Comparison of ENCODE assay signal across 8 mouse cellular contexts in genomic region chr5:117068181-117068580, GRCm38 (mm10). TPM values are rescaled to one million over a fixed set of nuclear protein-coding genes. Genes with fewer than 3 reads are reported as not detected.
DNase-seq lines count a peak whose midpoint lies in the region; ATAC-seq lines count a peak whose summit lies in the region.

No protein-coding gene starts in this region.

- H3K4me3 ChIP-seq in hindbrain, embryonic 11.5 days (ENCODE audit: low read depth, low read length) = no peak overlapping the region
- H3K4me3 ChIP-seq in hindbrain, embryonic 12.5 days = no peak overlapping the region
- H3K4me3 ChIP-seq in limb, embryonic 11.5 days (ENCODE audit: low read depth, low read length) = no peak overlapping the region
- H3K4me3 ChIP-seq in intestine, embryonic 16.5 days (ENCODE audit: low read length) = no peak overlapping the region

- peak; percentile 51 for DNase-seq in hindbrain, embryonic 11.5 days (ENCODE audit: low spot score)
- DNase-seq in 3T3-L1 (ENCODE audit: low read depth, low spot score) = peak; percentile 27
- DNase-seq in ES-CJ7 (ENCODE audit: low read depth, low spot score) = peak; percentile 78
- DNase-seq in limb, embryonic 11.5 days (ENCODE audit: low spot score) = peak; percentile 56
- no peak for DNase-seq in ovary, adult 18-20 months (ENCODE audit: low spot score)
- no peak for DNase-seq in adrenal gland, postnatal 25 days

- H3K36me3 ChIP-seq in hindbrain, embryonic 11.5 days (ENCODE audit: control insufficient read depth, insufficient read depth, low read length) = no peaks in the 10 kb centered on the region
- no peaks in the 10 kb centered on the region for H3K36me3 ChIP-seq in hindbrain, embryonic 12.5 days
- H3K36me3 ChIP-seq in limb, embryonic 11.5 days (ENCODE audit: control insufficient read depth, insufficient read depth, low read length) = no peaks in the 10 kb centered on the region
- no peaks in the 10 kb centered on the region for H3K36me3 ChIP-seq in intestine, embryonic 16.5 days (ENCODE audit: control insufficient read depth, insufficient read depth, low read length)

- 0 out of 2 replicates have a peak overlapping the region, but pooled peaks have one; percentile 24 for H3K27ac ChIP-seq in hindbrain, embryonic 11.5 days (ENCODE audit: low read depth, low read length)
- H3K27ac ChIP-seq in hindbrain, embryonic 12.5 days = no peak overlapping the region
- no peak overlapping the region for H3K27ac ChIP-seq in limb, embryonic 11.5 days (replicated peaks; ENCODE audit: low read depth, low read length)
- H3K27ac ChIP-seq in intestine, embryonic 16.5 days (ENCODE audit: low read length) = no peak overlapping the region

- no peak overlapping the region for H3K9ac ChIP-seq in hindbrain, embryonic 11.5 days (ENCODE audit: low read depth, low read length)
- H3K9ac ChIP-seq in hindbrain, embryonic 12.5 days = no peak overlapping the region
- H3K9ac ChIP-seq in limb, embryonic 11.5 days (ENCODE audit: low read length) = no peak overlapping the region
- H3K9ac ChIP-seq in intestine, embryonic 16.5 days (ENCODE audit: low read depth, low read length) = no peak overlapping the region

- no peaks in the 10 kb centered on the region for H3K9me3 ChIP-seq in hindbrain, embryonic 11.5 days (ENCODE audit: control insufficient read depth, low read length)
- H3K9me3 ChIP-seq in hindbrain, embryonic 12.5 days (replicated peaks) = no peaks in the 10 kb centered on the region
- no peaks in the 10 kb centered on the region for H3K9me3 ChIP-seq in limb, embryonic 11.5 days (ENCODE audit: control insufficient read depth, low read length)
- no peaks in the 10 kb centered on the region for H3K9me3 ChIP-seq in intestine, embryonic 16.5 days (ENCODE audit: control insufficient read depth, low read length)

- 81% methylated on average over 13 of the region's 13 CpGs for WGBS in hindbrain, embryonic 11.5 days
- WGBS in hindbrain, embryonic 12.5 days = 76% methylated on average over 13 of the region's 13 CpGs
- WGBS in limb, embryonic 11.5 days = 81% methylated on average over 13 of the region's 13 CpGs
- 80% methylated on average over 13 of the region's 13 CpGs for WGBS in intestine, embryonic 16.5 days

- no peak overlapping the region for H3K4me2 ChIP-seq in hindbrain, embryonic 11.5 days (replicated peaks; ENCODE audit: low read depth, low read length)
- no peak overlapping the region for H3K4me2 ChIP-seq in hindbrain, embryonic 12.5 days (replicated peaks)
- H3K4me2 ChIP-seq in limb, embryonic 11.5 days (ENCODE audit: low read depth, severe bottlenecking) = no peak overlapping the region
- no peak overlapping the region for H3K4me2 ChIP-seq in intestine, embryonic 16.5 days (ENCODE audit: low read depth, low read length)

- ATAC-seq in hindbrain, embryonic 11.5 days (ENCODE audit: low FRiP score) = no peak; the same call in 1 of the 2 replicates
- no peak for ATAC-seq in hindbrain, embryonic 12.5 days (ENCODE audit: low FRiP score)
- no peak for ATAC-seq in limb, embryonic 11.5 days (ENCODE audit: insufficient number of reproducible peaks, low FRiP score, low TSS enrichment, low read depth)
- ATAC-seq in intestine, embryonic 16.5 days = no peak

- no peaks in the 10 kb centered on the region for H3K27me3 ChIP-seq in hindbrain, embryonic 11.5 days (ENCODE audit: control insufficient read depth, insufficient read depth, low read length)
- H3K27me3 ChIP-seq in hindbrain, embryonic 12.5 days = no peaks in the 10 kb centered on the region
- H3K27me3 ChIP-seq in limb, embryonic 11.5 days (ENCODE audit: control insufficient read depth, insufficient read depth, low read length) = no peaks in the 10 kb centered on the region
- H3K27me3 ChIP-seq in intestine, embryonic 16.5 days (replicated peaks; ENCODE audit: control insufficient read depth, insufficient read depth, low read length) = no peaks in the 10 kb centered on the region

- no peaks in the 10 kb centered on the region; the same call in 1 of the 2 replicates for H3K4me1 ChIP-seq in hindbrain, embryonic 11.5 days (replicated peaks; ENCODE audit: control insufficient read depth, insufficient read depth, low read length)
- peaks cover 13% of the 10 kb centered on the region for H3K4me1 ChIP-seq in hindbrain, embryonic 12.5 days
- H3K4me1 ChIP-seq in limb, embryonic 11.5 days (ENCODE audit: control insufficient read depth, insufficient read depth, low read length) = no peaks in the 10 kb centered on the region
- H3K4me1 ChIP-seq in intestine, embryonic 16.5 days (ENCODE audit: control insufficient read depth, insufficient read depth, low read length) = no peaks in the 10 kb centered on the region

RNA-seq across cellular contexts. Expression of gene Suds3, which starts 47.7 kb away (rescaled TPM):
- 48.0 and 54.2 TPM in 2 replicates for polyA plus RNA-seq in hindbrain, embryonic 11.5 days (2014; fragmentation: Nextera tagmentation; extraction: Ambion mirVana)
- polyA plus RNA-seq in hindbrain, embryonic 12.5 days (2016; fragmentation: Nextera tagmentation; extraction: Ambion mirVana) = 118 and 120 TPM in 2 replicates
- 50.2 and 54.0 TPM in 2 replicates for polyA plus RNA-seq in limb, embryonic 11.5 days (2014; fragmentation: Nextera tagmentation; extraction: Ambion mirVana)
- 119 and 125 TPM in 2 replicates for total RNA-seq in adrenal gland, postnatal 25 days (2021)
- 20.9 and 53.6 TPM in 2 replicates for polyA plus RNA-seq in intestine, embryonic 16.5 days (2015; fragmentation: Nextera tagmentation; extraction: Ambion mirVana)

RNA-seq across cellular contexts. Expression of gene Taok3, which starts 51.7 kb away (rescaled TPM):
- polyA plus RNA-seq in hindbrain, embryonic 11.5 days (2014; fragmentation: Nextera tagmentation; extraction: Ambion mirVana) = 21.7 and 26.1 TPM in 2 replicates
- 30.6 and 31.8 TPM in 2 replicates for polyA plus RNA-seq in hindbrain, embryonic 12.5 days (2016; fragmentation: Nextera tagmentation; extraction: Ambion mirVana)
- 6.0 and 6.1 TPM in 2 replicates for polyA plus RNA-seq in limb, embryonic 11.5 days (2014; fragmentation: Nextera tagmentation; extraction: Ambion mirVana)
- total RNA-seq in adrenal gland, postnatal 25 days (2021) = 35.0 and 51.8 TPM in 2 replicates
- 51.5 and 53.7 TPM in 2 replicates for polyA plus RNA-seq in intestine, embryonic 16.5 days (2015; fragmentation: Nextera tagmentation; extraction: Ambion mirVana)

Comparison
In these comparisons a context has a peak if more than half of its experiments do, and no peak if none do; other contexts are left out.
1. DNase-seq: peak in hindbrain, embryonic 11.5 days (single experiment), 3T3-L1 (single experiment), ES-CJ7 (single experiment) and limb, embryonic 11.5 days (single experiment); none in ovary, adult 18-20 months (single experiment) and adrenal gland, postnatal 25 days (single experiment).